Mouse (Mus musculus) limb, embryonic 13.5 days (tissue): ENCODE data around the gene Gadd45gip1. TPM values are rescaled to one million over a fixed set of nuclear protein-coding genes. Genes with fewer than 3 reads are reported as not detected.

Experiments
- ATAC-seq: fragments of 200-750 bp; cut with Nextera tagmentation; 2 replicates; pipeline ENCODE4 v1.8.0; 2017; ENCODE audit warnings: low read depth, moderate number of reproducible peaks, moderate TSS enrichment; ENCODE audit not compliant: low FRiP score
- H3K27ac ChIP-seq: fragments of 300-500 bp; sonication (generic); 2 replicates; pipeline ENCODE4 v1.5.1; 2015; ENCODE audit warnings: inconsistent platforms, mild to moderate bottlenecking, moderate library complexity
- H3K27me3 ChIP-seq: fragments of 300-500 bp; sonication (generic); 2 replicates; pipeline ENCODE4 v1.6.1; 2015; ENCODE audit warnings: mild to moderate bottlenecking, inconsistent platforms
- H3K36me3 ChIP-seq: fragments of 300-500 bp; sonication (generic); 2 replicates; pipeline ENCODE4 v1.6.1; 2015; ENCODE audit warnings: inconsistent platforms, mild to moderate bottlenecking, moderate library complexity
- H3K4me1 ChIP-seq: fragments of 300-500 bp; sonication (generic); 2 replicates; pipeline ENCODE4 v1.6.1; 2015; ENCODE audit warnings: inconsistent platforms
- H3K4me2 ChIP-seq: fragments of 300-500 bp; sonication (generic); replicated peaks from 2 replicates; pipeline ENCODE4 v1.6.1; 2015; ENCODE audit warnings: inconsistent platforms, mild to moderate bottlenecking, moderate library complexity
- H3K4me3 ChIP-seq: fragments of 300-500 bp; sonication (generic); 2 replicates; pipeline ENCODE4 v1.5.1; 2015; ENCODE audit warnings: moderate library complexity, mild to moderate bottlenecking, inconsistent platforms
- H3K9ac ChIP-seq: fragments of 300-500 bp; sonication (generic); 2 replicates; pipeline ENCODE4 v1.6.1; 2015; ENCODE audit warnings: mild to moderate bottlenecking, inconsistent platforms
- H3K9me3 ChIP-seq: fragments of 300-500 bp; sonication (generic); 2 replicates; pipeline ENCODE4 v1.6.1; 2016; ENCODE audit warnings: inconsistent platforms
- WGBS: fragments of 180-500 bp; shearing (Covaris S2); methylation state at CpG from one replicate; pipeline ENCODE4 v1.1.7; 2015; 5-methylcytosine and 5-hydroxymethylcytosine counted together
- polyA plus RNA-seq: library from polyadenylated mRNA; unstranded; fragments of >200 nt; fragmentation: Nextera tagmentation; extraction: Ambion mirVana; gene quantifications from 2 replicates; pipeline ENCODE4 v1.2.1, GENCODE M21; 2015

The Gadd45gip1 gene
- polyA plus RNA-seq, 1 experiment from 2014 or later = 48.1 TPM

DNA sequence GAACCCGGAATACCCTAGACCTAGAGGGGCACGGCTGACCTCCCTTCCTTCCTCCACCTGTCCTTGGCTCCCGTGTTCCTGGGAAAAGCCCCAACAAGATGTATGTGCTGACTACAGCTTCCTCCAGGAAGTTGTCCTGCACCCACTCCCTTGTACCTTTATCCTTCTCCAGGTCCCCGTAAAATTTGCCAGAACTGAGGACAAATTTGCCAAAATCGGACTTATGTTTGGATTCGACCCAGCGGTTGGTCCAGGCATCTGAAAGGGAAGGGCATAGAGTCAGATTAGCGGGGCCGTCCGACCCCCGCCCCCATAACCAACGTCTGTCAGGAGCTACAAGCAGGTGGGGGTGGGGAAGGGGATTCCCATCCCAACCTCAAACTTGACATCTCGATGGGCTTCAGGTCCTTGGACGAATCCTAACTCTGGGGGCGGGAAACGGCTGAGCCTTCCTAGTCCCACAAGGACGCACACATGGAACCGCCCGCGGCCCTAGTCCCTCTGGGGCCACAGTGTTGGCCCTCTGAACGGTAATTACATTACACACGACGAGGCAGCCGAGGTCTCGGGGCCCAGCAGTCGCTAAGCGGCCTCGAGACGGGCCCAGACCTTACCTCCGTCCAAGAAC lies 14.9 kb downstream of the Gadd45gip1 start:
- peak; percentile 7 for ATAC-seq
- WGBS = under 1% methylated on average over 30 of the region's 30 CpGs
- no peaks in the 10 kb centered on the region for H3K27me3 ChIP-seq

DNA sequence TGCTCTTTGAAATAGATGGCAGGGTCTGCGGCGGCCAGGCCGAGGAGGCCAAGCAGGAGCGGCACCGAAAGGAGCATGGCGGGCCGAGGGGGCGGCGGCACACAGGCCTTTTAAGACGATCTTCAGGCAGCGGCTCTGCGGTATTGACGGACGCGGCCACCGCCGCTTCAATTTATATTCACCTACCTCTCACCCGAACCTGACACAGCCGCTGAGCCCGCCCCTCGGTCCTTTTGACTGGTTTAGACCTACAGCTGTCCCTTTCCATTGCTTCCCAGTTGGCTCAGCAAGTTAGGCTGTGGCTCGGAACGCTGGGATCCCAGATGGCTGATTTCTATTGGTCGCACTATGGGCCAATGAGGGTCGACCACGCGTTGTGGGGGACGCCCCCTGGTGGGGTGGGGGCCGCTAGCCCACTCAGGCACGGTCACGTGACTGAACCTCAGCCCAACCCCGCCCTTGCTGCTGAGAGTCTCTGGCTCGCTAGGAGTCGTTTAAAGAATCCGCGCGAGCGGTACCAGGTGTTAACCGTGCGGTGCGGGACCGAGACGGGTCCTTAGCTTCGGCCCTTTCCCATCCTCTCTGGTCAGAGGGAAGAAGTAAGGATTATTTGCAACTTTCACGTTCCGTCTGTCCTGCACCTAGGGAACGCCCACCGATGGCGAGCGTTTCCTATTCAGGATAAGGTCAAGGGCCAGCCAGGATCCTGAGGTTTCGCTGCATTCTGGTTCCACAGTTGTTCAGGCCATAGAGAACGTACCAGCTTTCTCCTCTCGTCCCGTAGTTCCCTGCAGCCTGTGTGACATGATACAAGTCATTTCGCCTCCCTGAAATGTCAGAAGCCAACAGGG lies 15.6 kb downstream of the Gadd45gip1 start, which contains the start of gene Calr:
Gene Calr, minus strand, starts transcription at position 213 of the 851 bp plus-strand sequence.
- peaks cover 34% of the 10 kb centered on the region for H3K36me3 ChIP-seq
- no peaks in the 10 kb centered on the region for H3K27me3 ChIP-seq
- H3K27ac ChIP-seq = peak within 1 kb of the TSS; percentile 81; the same call in 1 of the 2 replicates
- H3K9me3 ChIP-seq = no peaks in the 10 kb centered on the region
- peak within 1 kb of the TSS; percentile 98 for H3K9ac ChIP-seq
- H3K4me2 ChIP-seq = peak within 1 kb of the TSS; percentile 88
- H3K4me3 ChIP-seq = peak within 1 kb of the TSS; percentile 98
- under 1% methylated on average over 55 of the region's 55 CpGs for WGBS
- peak; percentile 100 for ATAC-seq
- peaks cover 39% of the 10 kb centered on the region for H3K4me1 ChIP-seq

More for the DNA sequence above, 14.9 kb downstream of the Gadd45gip1 start:
- Histone ChIP-seq H3K9me3 (no peaks in the 10 kb centered on the region), H3K4me2 (peak overlapping the region; percentile 88), H3K36me3 (peaks cover 41% of the 10 kb centered on the region), H3K27ac (peak overlapping the region; percentile 81; the same call in 1 of the 2 replicates), H3K9ac (peak overlapping the region; percentile 98), H3K4me1 (peaks cover 42% of the 10 kb centered on the region), H3K4me3 (peak overlapping the region; percentile 98)

DNA sequence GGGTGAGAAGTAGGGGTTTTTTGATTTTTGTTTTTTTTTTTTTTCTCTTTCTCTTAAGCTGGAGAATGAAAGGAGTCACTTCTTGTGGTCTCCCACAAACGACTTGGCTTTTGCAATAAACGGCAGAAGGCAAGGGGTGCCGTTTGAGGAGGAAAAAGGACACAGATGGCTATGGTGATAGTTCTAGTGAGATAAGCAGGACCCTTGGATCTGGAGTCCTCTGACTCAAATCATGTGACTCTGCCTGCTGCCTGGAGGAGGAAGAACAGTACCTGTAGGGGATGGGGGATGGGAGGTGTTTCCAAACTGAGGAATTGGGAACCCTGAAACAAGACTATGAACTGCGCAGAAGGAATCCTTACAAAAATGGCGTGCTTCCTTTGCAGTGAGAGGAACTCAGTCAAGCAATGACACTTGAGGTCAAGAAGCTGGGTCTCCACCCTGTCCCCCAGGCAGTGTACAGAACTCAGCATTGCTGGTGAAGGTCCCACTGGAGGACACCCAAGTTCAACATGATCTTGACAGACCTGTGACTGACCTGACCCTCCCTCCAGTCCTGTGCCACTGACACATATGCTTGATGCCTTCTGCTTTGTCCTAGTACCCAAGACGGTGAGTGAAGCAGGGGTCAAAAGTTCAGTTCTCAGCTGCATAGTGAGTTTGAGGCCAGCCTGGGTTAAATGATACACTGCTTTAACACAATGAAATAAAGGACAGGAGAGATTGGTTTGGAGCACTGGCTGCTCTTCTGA lies 16.5 kb downstream of the Gadd45gip1 start:
- Histone ChIP-seq H3K27me3 (no peaks in the 10 kb centered on the region), H3K4me2 (peak overlapping the region; percentile 77), H3K36me3 (peaks cover 25% of the 10 kb centered on the region), H3K9ac (peak overlapping the region; percentile 73), H3K9me3 (no peaks in the 10 kb centered on the region), H3K4me1 (peaks cover 35% of the 10 kb centered on the region), H3K27ac (peak overlapping the region; percentile 77; the same call in 1 of the 2 replicates), H3K4me3 (peak overlapping the region; percentile 98)
- 45% methylated on average over 6 of the region's 6 CpGs for WGBS
- ATAC-seq = no peak

DNA sequence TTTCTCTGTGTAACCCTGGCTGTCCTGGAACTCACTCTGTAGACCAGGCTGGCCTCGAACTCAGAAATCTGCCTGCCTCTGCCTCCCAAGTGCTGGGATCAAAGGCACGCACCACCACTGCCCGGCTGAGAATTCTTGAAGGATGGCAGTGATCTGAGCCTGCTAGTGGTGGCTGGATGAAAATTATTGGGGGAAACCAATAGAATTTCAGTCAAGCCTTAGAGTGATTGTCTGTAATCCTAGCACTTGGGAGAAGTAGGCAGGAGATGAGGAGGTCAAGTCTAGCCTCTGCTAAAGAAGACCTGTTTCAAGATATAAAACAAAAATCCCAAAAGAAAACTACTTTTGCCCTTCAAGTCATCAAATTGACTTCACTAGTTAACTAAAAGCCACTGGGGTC lies 25.1 kb downstream of the Gadd45gip1 start:
- Histone ChIP-seq H3K4me1 (peaks cover 13% of the 10 kb centered on the region), H3K4me3 (peak overlapping the region; percentile 89; the same call in 1 of the 2 replicates), H3K27ac (no peak overlapping the region), H3K9ac (no peak overlapping the region), H3K4me2 (no peak overlapping the region), H3K27me3 (no peaks in the 10 kb centered on the region), H3K36me3 (peaks cover 28% of the 10 kb centered on the region), H3K9me3 (no peaks in the 10 kb centered on the region)
- WGBS = 92% methylated on average over 3 of the region's 3 CpGs
- ATAC-seq = no peak

DNA sequence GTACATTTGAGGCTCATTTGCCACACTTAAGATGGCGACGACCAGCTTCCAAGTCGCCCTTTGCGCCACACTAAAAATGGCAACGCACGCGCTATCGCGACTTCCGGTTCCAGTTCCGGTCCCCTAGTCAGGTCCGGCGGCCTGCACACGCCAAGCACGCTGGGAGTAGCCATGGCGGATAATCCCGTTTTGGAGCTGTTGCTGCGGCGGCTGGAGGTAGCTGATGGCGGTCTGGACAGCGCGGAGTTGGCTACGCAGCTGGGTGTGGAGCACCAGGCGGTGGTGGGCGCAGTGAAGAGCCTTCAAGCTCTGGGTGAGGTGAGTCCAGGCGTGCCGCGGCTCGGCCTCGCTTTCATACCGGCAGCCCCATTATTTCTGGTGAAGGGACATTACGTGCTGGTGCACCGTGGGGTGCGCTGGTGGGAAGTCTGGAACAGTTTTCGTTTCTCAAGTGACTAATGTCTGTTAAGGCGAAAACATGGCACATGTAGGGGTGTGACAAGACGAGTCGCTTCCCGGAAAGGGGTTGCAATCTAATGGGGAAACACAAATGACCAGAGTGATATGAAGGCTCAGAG lies 25.6 kb downstream of the Gadd45gip1 start, which contains the start of gene Farsa:
Gene Farsa, plus strand, starts transcription at position 126 of the 578 bp plus-strand sequence.
- H3K4me1 ChIP-seq = peaks cover 13% of the 10 kb centered on the region
- no peaks in the 10 kb centered on the region for H3K9me3 ChIP-seq
- WGBS = under 1% methylated on average over 39 of the region's 39 CpGs
- peak within 1 kb of the TSS; percentile 86 for H3K9ac ChIP-seq
- peaks cover 33% of the 10 kb centered on the region for H3K36me3 ChIP-seq
- H3K4me3 ChIP-seq = peak within 1 kb of the TSS; percentile 89
- H3K4me2 ChIP-seq = peak within 1 kb of the TSS; percentile 94
- peak; percentile 92 for ATAC-seq
- H3K27me3 ChIP-seq = no peaks in the 10 kb centered on the region
- H3K27ac ChIP-seq = peak within 1 kb of the TSS; percentile 48; the same call in 1 of the 2 replicates

DNA sequence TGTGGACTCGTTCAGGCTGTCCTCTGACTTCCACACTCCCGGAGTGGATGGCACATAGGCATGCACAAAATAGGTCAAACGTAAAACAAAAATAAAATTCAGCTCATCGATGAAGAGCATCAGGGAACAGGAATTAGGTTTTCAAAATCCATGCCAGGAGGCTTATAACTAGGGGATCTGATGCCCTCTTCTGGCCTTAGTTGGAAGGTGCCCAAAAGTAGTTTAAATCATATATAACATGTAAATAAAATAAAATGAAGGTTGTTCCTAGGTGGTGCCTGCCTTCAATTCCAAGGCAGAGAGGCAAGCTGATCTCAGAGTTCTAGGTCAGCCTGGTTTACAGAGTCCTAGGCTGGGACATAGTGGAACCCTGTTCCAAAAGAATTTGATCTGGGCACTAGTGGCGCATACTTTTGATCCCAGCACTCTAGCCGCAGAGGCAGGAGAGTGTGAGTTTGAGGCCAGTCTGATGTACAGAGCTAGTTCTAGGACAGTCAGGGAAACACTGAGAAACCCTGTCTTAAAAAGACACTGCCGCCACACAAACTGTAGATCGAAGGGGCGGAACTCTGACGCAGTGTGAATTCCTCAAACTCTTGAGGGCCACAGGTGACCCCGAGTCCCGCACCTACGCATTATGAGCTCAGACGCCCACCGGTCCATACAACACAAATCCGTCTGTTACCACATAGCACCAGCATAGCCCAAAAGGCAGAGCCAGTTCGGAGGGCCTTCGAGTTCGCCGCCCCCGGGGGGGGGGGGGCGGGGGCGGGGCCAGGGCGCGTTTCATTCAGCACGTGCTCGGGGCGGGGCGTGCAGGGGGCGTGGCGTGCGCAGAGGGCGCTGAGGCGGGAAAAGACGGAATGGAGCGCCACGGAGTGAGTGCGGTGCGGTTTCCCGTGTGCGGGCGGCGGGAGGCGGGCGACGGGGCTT lies 40.3 kb downstream of the Gadd45gip1 start, which contains the start of gene Syce2:
Gene Syce2, plus strand, starts transcription at position 736 of the 933 bp plus-strand sequence.
- WGBS = 13% methylated on average over 46 of the region's 46 CpGs
- peak; percentile 79 for ATAC-seq

DNA sequence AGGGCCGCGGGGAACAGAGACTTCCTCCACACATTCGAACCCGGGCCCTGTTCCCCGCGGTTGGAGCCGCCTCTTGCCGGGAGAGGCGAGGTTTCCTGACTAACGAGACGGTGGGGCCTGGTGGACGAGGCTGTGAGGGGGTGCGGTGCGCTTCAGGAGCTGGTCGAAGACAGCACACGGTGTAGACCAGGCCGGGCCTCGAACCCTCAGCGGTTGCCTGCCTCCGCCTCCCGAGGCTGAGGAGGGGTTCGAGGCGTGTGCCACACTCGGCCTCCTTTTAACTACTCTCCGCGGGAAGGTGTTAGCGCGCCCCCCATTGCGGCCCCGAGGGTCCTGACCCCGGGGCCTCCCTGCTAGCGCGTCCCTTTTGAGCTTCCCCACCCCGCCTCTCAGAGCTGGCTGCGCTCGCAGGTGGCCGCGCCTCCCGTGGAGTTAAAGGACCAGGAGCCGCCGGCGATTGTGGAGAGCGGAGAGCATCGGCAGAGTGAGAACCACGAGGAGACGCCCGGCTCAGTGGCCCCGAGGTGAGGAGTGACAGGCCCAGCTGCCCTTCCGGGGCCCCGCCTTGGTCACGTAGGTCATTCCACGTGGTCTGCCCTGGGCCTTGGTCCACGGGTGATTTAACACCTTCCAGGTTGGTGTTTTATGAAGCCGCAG lies 41.1 kb downstream of the Gadd45gip1 start:
- WGBS = 2% methylated on average over 54 of the region's 54 CpGs
- H3K9ac ChIP-seq = peak overlapping the region; percentile 66
- peaks cover 23% of the 10 kb centered on the region for H3K36me3 ChIP-seq
- ATAC-seq = peak; percentile 66; the same call in 1 of the 2 replicates
- no peaks in the 10 kb centered on the region for H3K9me3 ChIP-seq
- H3K4me1 ChIP-seq = peaks cover 17% of the 10 kb centered on the region
- H3K4me3 ChIP-seq = peak overlapping the region; percentile 53
- H3K4me2 ChIP-seq = peak overlapping the region; percentile 97
- no peaks in the 10 kb centered on the region for H3K27me3 ChIP-seq
- H3K27ac ChIP-seq = no peak overlapping the region

More for the DNA sequence above, 40.3 kb downstream of the Gadd45gip1 start, which contains the start of gene Syce2:
- H3K36me3 ChIP-seq = peaks cover 31% of the 10 kb centered on the region
- peaks cover 17% of the 10 kb centered on the region for H3K4me1 ChIP-seq
- peak within 1 kb of the TSS; percentile 97 for H3K4me2 ChIP-seq
- H3K9me3 ChIP-seq = no peaks in the 10 kb centered on the region
- H3K9ac ChIP-seq = peak within 1 kb of the TSS; percentile 66
- peak within 1 kb of the TSS; percentile 53 for H3K4me3 ChIP-seq
- no peak within 1 kb of the TSS for H3K27ac ChIP-seq
- no peaks in the 10 kb centered on the region for H3K27me3 ChIP-seq

DNA sequence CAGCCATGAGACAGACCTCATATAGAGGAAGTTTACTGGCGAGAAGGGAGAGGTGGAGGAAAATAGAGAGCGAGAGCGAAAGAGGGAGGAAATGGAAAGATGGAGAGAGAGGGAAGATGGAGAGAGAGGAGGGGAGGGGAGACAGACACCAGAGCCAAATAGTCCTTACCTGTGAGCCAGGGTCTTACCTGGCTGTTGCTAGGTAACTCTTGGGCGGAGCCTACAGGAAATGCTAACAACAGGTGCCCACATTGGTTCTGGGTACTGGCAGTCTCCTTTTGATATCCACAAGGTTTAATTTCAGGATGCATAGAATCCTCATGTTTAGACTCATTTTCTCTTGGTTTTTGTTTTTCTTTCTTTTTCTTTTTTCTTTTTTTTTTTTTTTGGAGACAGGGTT lies 41.7 kb downstream of the Gadd45gip1 start:
- Histone ChIP-seq H3K9me3 (no peaks in the 10 kb centered on the region), H3K9ac (peak overlapping the region; percentile 66), H3K4me3 (peak overlapping the region; percentile 53), H3K36me3 (peaks cover 17% of the 10 kb centered on the region), H3K4me2 (peak overlapping the region; percentile 97), H3K27me3 (no peaks in the 10 kb centered on the region), H3K27ac (no peak overlapping the region), H3K4me1 (peaks cover 17% of the 10 kb centered on the region)
- ATAC-seq = no peak
- WGBS = 69% methylated on average over 4 of the region's 4 CpGs

DNA sequence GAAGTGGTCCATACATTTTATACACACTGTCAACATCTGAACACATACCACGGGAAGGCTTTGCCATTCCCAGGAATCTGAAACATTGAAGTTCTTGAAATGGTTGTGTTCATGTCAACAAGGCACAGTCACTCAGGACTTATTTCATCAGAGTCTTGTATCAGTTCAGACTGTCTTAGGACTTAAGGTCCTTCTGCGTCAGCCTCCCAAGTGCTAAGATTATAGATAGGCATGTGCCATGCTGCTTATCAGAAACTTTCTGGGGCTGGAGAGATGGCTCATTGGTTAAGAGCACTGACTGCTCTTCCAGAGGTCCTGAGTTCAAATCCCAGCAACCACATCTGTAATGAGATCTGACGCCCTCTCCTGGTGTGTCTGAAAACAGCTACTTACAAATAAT lies 43.0 kb downstream of the Gadd45gip1 start:
- H3K4me3 ChIP-seq = no peak overlapping the region
- no peaks in the 10 kb centered on the region for H3K27me3 ChIP-seq
- peaks cover 17% of the 10 kb centered on the region for H3K4me1 ChIP-seq
- ATAC-seq = no peak
- no peaks in the 10 kb centered on the region for H3K9me3 ChIP-seq
- no peak overlapping the region for H3K27ac ChIP-seq
- H3K9ac ChIP-seq = no peak overlapping the region
- peaks cover 4% of the 10 kb centered on the region for H3K36me3 ChIP-seq
- H3K4me2 ChIP-seq = no peak overlapping the region
- 93% methylated on average over 3 of the region's 3 CpGs for WGBS

DNA sequence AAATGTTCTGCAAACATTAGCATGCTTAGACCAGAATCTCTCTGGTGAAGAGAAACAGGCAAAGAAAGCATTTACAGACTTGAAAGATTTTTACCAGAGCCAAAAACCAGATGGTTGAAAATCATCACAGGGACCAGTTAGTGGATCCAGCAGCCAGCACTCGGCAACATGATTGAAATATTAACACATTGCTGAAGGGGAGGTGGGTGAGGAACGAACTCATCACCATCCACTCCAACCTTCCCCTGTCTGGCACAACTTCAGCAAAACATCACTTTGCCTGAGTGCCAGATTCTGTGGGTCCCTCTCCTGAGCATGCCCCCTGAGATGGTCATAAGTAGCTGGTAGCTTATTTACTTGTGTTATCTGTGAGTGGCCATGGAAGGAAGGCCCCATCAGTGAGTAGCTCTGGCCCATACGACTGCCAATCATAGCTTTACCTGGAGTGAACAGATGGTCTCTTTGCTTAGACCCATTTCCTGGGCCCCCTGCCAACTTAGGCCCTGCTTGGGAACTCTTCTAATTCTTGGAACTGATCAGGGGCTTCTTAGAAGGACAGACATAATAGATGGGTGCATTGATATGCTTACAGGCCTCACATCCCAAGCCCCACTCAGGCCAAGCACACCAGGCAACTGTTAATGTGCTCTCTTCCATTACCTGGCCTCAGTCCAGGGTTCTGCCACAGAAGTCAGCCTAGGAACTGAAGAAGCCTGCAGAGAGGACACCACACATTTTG lies 46.1 kb downstream of the Gadd45gip1 start:
- ATAC-seq = no peak
- Histone ChIP-seq H3K4me2 (no peak overlapping the region), H3K36me3 (no peaks in the 10 kb centered on the region), H3K9me3 (no peaks in the 10 kb centered on the region), H3K4me3 (no peak overlapping the region), H3K27me3 (no peaks in the 10 kb centered on the region), H3K4me1 (peaks cover 7% of the 10 kb centered on the region), H3K9ac (no peak overlapping the region), H3K27ac (no peak overlapping the region)
- WGBS = 78% methylated on average over 3 of the region's 3 CpGs
